Mouse (Mus musculus): ENCODE data around the gene Plin4.
A peak's percentile ranks its signal among the peaks of the same experiment; 100 is the strongest.

DNA sequence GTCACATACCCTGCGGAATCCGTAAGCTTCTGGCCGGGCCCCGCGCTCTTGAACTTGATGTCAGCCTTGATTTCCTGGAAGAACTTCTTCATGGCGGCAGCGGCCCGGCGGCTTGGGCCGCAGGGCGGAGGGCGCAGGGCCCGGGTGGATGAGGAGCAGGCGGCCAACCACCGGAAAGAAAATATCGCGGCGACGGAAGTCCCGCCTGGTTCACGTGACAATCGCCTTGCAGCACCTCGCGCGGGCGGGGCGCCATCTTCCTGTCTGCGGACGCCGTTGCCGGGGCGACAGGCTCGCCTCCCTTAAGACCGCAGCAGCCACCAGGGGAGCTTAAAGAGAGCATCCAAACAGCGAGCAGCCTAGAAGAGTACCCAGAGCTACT lies 34.8 kb downstream of the Plin4 start, which contains the start of gene Ubxn6:
- TF ChIP-seq POLR2A (IDR thresholded peaks at IDR 0.05; ENCODE audit: low read depth, low read length) (peak; percentile 61; the same call in 1 of the 2 replicates), CTCF (conservative IDR thresholded peaks at IDR 0.05 in 1 of 2, IDR thresholded peaks at IDR 0.05 in 1 of 2; ENCODE audit: low read depth in 2 of 2, low read length in 2 of 2) (peak in 1 of 2 experiments; percentile 18; a peak in 1 of 4 replicates), RAD21 (IDR thresholded peaks at IDR 0.05; ENCODE audit: low read depth, low read length) (no peak), SMC3 (IDR thresholded peaks at IDR 0.05; ENCODE audit: low read depth, low read length) (no peak), CHD2 (IDR thresholded peaks at IDR 0.05; ENCODE audit: low read length) (no peak), ZC3H11A (IDR thresholded peaks at IDR 0.05; ENCODE audit: low read depth, low read length) (no peak), NRF1 (IDR thresholded peaks at IDR 0.05; ENCODE audit: low read depth, low read length) (no peak; the same call in 1 of the 2 replicates), BHLHE40 (IDR thresholded peaks at IDR 0.05; ENCODE audit: low read depth, low read length) (peak; percentile 100), EP300 (IDR thresholded peaks at IDR 0.05; ENCODE audit: low read length) (no peak), MYC (IDR thresholded peaks at IDR 0.05; ENCODE audit: low read depth, low read length) (no peak)
